Mouse (Mus musculus): ENCODE data around the gene Cab39.

GRCm38 (mm10) chr1:85857261-85857754 is 64.1 kb downstream of the Cab39 start:
- TF ChIP-seq POLR2A (IDR thresholded peaks at IDR 0.05; ENCODE audit: extremely low read depth, insufficient read depth, low read length) (no peak), CTCF (IDR thresholded peaks at IDR 0.05; ENCODE audit: low read depth, low read length) (no peak)
